ENCODE assay signal across 20 mouse cellular contexts in the genomic region with DNA sequence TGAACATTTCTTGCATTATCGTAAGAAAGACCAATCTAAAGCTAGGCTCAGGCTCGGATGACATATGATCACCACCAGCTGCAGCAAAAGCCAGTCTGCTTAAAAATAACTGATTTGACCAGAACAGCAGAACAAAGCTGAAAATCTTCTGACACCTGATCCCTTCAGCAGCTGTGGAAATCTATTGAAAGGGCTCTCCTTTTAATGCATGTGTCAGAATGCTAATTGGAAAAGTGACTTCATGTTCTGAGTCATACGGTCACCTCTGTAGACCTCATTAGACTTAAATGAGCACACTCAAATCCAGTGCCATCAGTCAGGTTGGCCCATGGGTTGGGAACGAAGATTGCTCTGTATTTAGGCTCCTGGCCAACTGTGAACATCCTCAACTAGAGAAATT.
A peak's percentile ranks its signal among the peaks of the same experiment; 100 is the strongest.
DNase-seq lines count a peak whose midpoint lies in the region; ATAC-seq and TF ChIP-seq lines count a peak whose summit lies in the region.
"Had no signal": no experiment of that assay in that cellular context is flagged by ENCODE, and none has a peak within 500 bp of the region (broad histone marks: within the 10 kb centered on the region; RNA-seq: fewer than 3 reads in every experiment).

No protein-coding gene starts in this region.

- 57% methylated on average over 4 of the region's 4 CpGs for WGBS in limb, embryonic 12.5 days
- 65% methylated on average over 4 of the region's 4 CpGs for WGBS in limb, embryonic 10.5 days
- WGBS in embryonic facial prominence, embryonic 14.5 days, result 30% methylated on average over 4 of the region's 4 CpGs

- no peak for TF ChIP-seq POLR2A in brain, embryonic 14.5 days (IDR thresholded peaks at IDR 0.05; ENCODE audit: borderline replicate concordance, extremely low read depth, insufficient read depth, insufficient read length, poor library complexity, severe bottlenecking)

- TF ChIP-seq CTCF in brain, embryonic 14.5 days (IDR thresholded peaks at IDR 0.05; ENCODE audit: borderline replicate concordance, extremely low read depth, insufficient read depth, insufficient read length), result no peak
- TF ChIP-seq CTCF in gastrocnemius, adult 2 months (IDR thresholded peaks at IDR 0.05), result no peak

- H3K27ac ChIP-seq in limb, embryonic 12.5 days, result no peak overlapping the region
- no peak overlapping the region for H3K27ac ChIP-seq in limb, embryonic 10.5 days
- no peak overlapping the region for H3K27ac ChIP-seq in embryonic facial prominence, embryonic 14.5 days (replicated peaks; ENCODE audit: low read depth, low read length)
- no peak overlapping the region for H3K27ac ChIP-seq in gastrocnemius, adult 2 months
- H3K27ac ChIP-seq: forebrain, embryonic 12.5 days; heart, embryonic 10.5 days; hindbrain, embryonic 12.5 days; stomach, embryonic 15.5 days had no signal

- no peak overlapping the region for H3K9ac ChIP-seq in limb, embryonic 12.5 days (replicated peaks)
- H3K9ac ChIP-seq in embryonic facial prominence, embryonic 14.5 days (ENCODE audit: low read depth, low read length), result no peak overlapping the region
- H3K9ac ChIP-seq: forebrain, embryonic 12.5 days; hindbrain, embryonic 12.5 days; stomach, embryonic 15.5 days had no signal

- H3K4me1 ChIP-seq in limb, embryonic 12.5 days (replicated peaks), result no peaks in the 10 kb centered on the region
- no peaks in the 10 kb centered on the region for H3K4me1 ChIP-seq in limb, embryonic 10.5 days
- H3K4me1 ChIP-seq in embryonic facial prominence, embryonic 14.5 days (ENCODE audit: control insufficient read depth, insufficient read depth, low read length), result no peaks in the 10 kb centered on the region
- H3K4me1 ChIP-seq: forebrain, embryonic 12.5 days; heart, embryonic 10.5 days; hindbrain, embryonic 12.5 days; megakaryocyte, embryonic 14.5 days; stomach, embryonic 15.5 days had no signal

- H3K36me3 ChIP-seq in limb, embryonic 12.5 days, result no peaks in the 10 kb centered on the region
- H3K36me3 ChIP-seq in limb, embryonic 10.5 days, result no peaks in the 10 kb centered on the region
- H3K36me3 ChIP-seq in embryonic facial prominence, embryonic 14.5 days (ENCODE audit: control insufficient read depth, insufficient read depth, low read length), result no peaks in the 10 kb centered on the region
- H3K36me3 ChIP-seq: forebrain, embryonic 12.5 days; heart, embryonic 10.5 days; hindbrain, embryonic 12.5 days; stomach, embryonic 15.5 days had no signal

- no peaks in the 10 kb centered on the region for H3K27me3 ChIP-seq in limb, embryonic 12.5 days
- no peaks in the 10 kb centered on the region for H3K27me3 ChIP-seq in limb, embryonic 10.5 days (ENCODE audit: low read depth, poor library complexity, severe bottlenecking)
- H3K27me3 ChIP-seq in embryonic facial prominence, embryonic 14.5 days (replicated peaks; ENCODE audit: control insufficient read depth, insufficient read depth, low read length), result no peaks in the 10 kb centered on the region
- H3K27me3 ChIP-seq: forebrain, embryonic 12.5 days; hindbrain, embryonic 12.5 days; megakaryocyte, embryonic 14.5 days; stomach, embryonic 15.5 days had no signal

- intact Hi-C loops in gastrocnemius, adult 2 months (cut with DNase I), result no loop called here

- DNase-seq in limb, embryonic 10.5 days (ENCODE audit: low spot score), result no peak
- peak; percentile 19 for DNase-seq in MN1 (ENCODE audit: low spot score)
- DNase-seq in brain, embryonic 14.5 days (ENCODE audit: low read depth), result peak; percentile 31
- peak; percentile 82 for DNase-seq in embryonic facial prominence, embryonic 14.5 days (ENCODE audit: low spot score)
- DNase-seq in gastrocnemius, adult 2 months, result no peak
- DNase-seq in thymus, postnatal 4 days, result no peak
- no peak for DNase-seq in frontal cortex, adult 2 months (ENCODE audit: extremely low spot score in 1 of 2, low spot score in 1 of 2)
- DNase-seq: adrenal gland, postnatal 14 days; cerebellum, adult 18-20 months; lung, adult 2 months; retina, postnatal 1 day; thymus, adult 18-20 months had no signal

- H3K4me2 ChIP-seq in limb, embryonic 12.5 days, result no peak overlapping the region
- H3K4me2 ChIP-seq in embryonic facial prominence, embryonic 14.5 days (ENCODE audit: low read depth, low read length), result no peak overlapping the region
- H3K4me2 ChIP-seq: forebrain, embryonic 12.5 days; hindbrain, embryonic 12.5 days; liver, embryonic 11.5 days; stomach, embryonic 15.5 days had no signal

- no peak overlapping the region for H3K4me3 ChIP-seq in limb, embryonic 12.5 days (replicated peaks)
- H3K4me3 ChIP-seq in limb, embryonic 10.5 days, result no peak overlapping the region
- H3K4me3 ChIP-seq in embryonic facial prominence, embryonic 14.5 days (ENCODE audit: low read depth, low read length), result no peak overlapping the region
- no peak overlapping the region for H3K4me3 ChIP-seq in gastrocnemius, adult 2 months
- H3K4me3 ChIP-seq: forebrain, embryonic 12.5 days; heart, embryonic 10.5 days; hindbrain, embryonic 12.5 days; megakaryocyte, embryonic 14.5 days; stomach, embryonic 15.5 days had no signal

- no peaks in the 10 kb centered on the region for H3K9me3 ChIP-seq in limb, embryonic 12.5 days
- no peaks in the 10 kb centered on the region for H3K9me3 ChIP-seq in limb, embryonic 10.5 days (replicated peaks)
- H3K9me3 ChIP-seq in embryonic facial prominence, embryonic 14.5 days (ENCODE audit: control insufficient read depth, low read length), result no peaks in the 10 kb centered on the region
- H3K9me3 ChIP-seq: forebrain, embryonic 12.5 days; heart, embryonic 10.5 days; hindbrain, embryonic 12.5 days; megakaryocyte, embryonic 14.5 days; stomach, embryonic 15.5 days had no signal

- peak; percentile 31; the same call in 1 of the 2 replicates for ATAC-seq in limb, embryonic 12.5 days (ENCODE audit: insufficient number of reproducible peaks, insufficient read depth, low FRiP score, low TSS enrichment, low read depth)
- peak; percentile 88 for ATAC-seq in embryonic facial prominence, embryonic 14.5 days (ENCODE audit: low read depth)
- ATAC-seq: intestine, embryonic 16.5 days had no signal

Comparison
In these comparisons a context has a peak if more than half of its experiments do, and no peak if none do; other contexts are left out.
1. DNase-seq: peak in MN1 (single experiment), brain, embryonic 14.5 days (single experiment) and embryonic facial prominence, embryonic 14.5 days (single experiment); none in limb, embryonic 10.5 days (single experiment), gastrocnemius, adult 2 months (single experiment), thymus, postnatal 4 days (single experiment) and frontal cortex, adult 2 months (0 of 2).